Mouse (Mus musculus) stomach, embryonic 16.5 days (tissue): ENCODE data around the gene Skint10. TPM values are rescaled to one million over a fixed set of nuclear protein-coding genes. Genes with fewer than 3 reads are reported as not detected.

ENCODE experiments used
- ATAC-seq: fragments of 200-750 bp; cut with Nextera tagmentation; 2 replicates; pipeline ENCODE4 v1.8.0; 2017; ENCODE audit warnings: moderate number of reproducible peaks, moderate TSS enrichment; ENCODE audit not compliant: insufficient read depth, low FRiP score
- H3K27ac ChIP-seq: fragments of 300-500 bp; sonication (generic); 2 replicates; pipeline ENCODE4 v1.5.1; 2014; ENCODE audit warnings: low read length
- H3K27me3 ChIP-seq: fragments of 300-500 bp; sonication (generic); 2 replicates; pipeline ENCODE4 v1.6.1; 2014; ENCODE audit warnings: low read length, control low read depth, mixed read lengths; ENCODE audit not compliant: control insufficient read depth, insufficient read depth
- H3K36me3 ChIP-seq: fragments of 300-500 bp; sonication (generic); 2 replicates; pipeline ENCODE4 v1.6.1; 2014; ENCODE audit warnings: low read length; ENCODE audit not compliant: control insufficient read depth, insufficient read depth
- H3K4me1 ChIP-seq: fragments of 300-500 bp; sonication (generic); 2 replicates; pipeline ENCODE4 v1.6.1; 2014; ENCODE audit warnings: low read length, control low read depth, mixed read lengths; ENCODE audit not compliant: control insufficient read depth, insufficient read depth
- H3K4me2 ChIP-seq: fragments of 300-500 bp; sonication (generic); 2 replicates; pipeline ENCODE4 v1.6.1; 2014; ENCODE audit warnings: low read depth, low read length, mixed read lengths
- H3K4me3 ChIP-seq: fragments of 300-500 bp; sonication (generic); replicated peaks from 2 replicates; pipeline ENCODE4 v1.5.1; 2014; ENCODE audit warnings: mild to moderate bottlenecking, low read length
- H3K9ac ChIP-seq: fragments of 300-500 bp; sonication (generic); 2 replicates; pipeline ENCODE4 v1.6.1; 2014; ENCODE audit warnings: low read length
- H3K9me3 ChIP-seq: fragments of 300-500 bp; sonication (generic); replicated peaks from 2 replicates; pipeline ENCODE4 v1.6.1; 2016; ENCODE audit warnings: low read length, control low read depth; ENCODE audit not compliant: control insufficient read depth
- WGBS: fragments of 180-500 bp; shearing (Covaris S2); extraction: QIAGEN DNeasy Blood & Tissue Kit; methylation state at CpG from one replicate; pipeline ENCODE4 v1.1.7; 2014; 5-methylcytosine and 5-hydroxymethylcytosine counted together
- polyA plus RNA-seq: library from polyadenylated mRNA; unstranded; fragments of >200 nt; fragmentation: Nextera tagmentation; extraction: Ambion mirVana; gene quantifications from 2 replicates; pipeline ENCODE4 v1.2.1, GENCODE M21; 2015

Gene Skint10
- not detected in 2 replicates for polyA plus RNA-seq

DNA sequence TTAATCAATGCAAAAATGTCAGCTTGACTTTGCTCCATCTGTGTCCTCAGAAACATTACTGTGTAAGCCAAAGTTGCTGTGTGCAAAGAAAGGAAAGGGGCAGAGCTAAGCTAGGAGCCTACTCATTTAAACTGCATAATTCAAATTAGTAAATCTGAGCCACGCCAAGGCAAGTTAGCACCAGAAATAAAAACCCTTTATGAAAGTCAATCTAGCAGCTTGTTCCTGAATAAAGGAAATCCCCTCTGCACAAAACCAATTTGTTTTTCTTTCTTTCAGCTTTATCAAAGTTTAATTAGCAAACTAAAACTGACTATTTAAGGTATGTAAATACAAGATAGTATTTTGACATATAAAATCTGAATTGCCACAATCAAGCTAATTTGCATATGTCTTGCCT lies at the start of gene Skint10:
Skint10 (minus strand) TSS at position 101 of the 400 bp plus-strand sequence.
- H3K27ac ChIP-seq, result no peak within 1 kb of the TSS
- H3K36me3 ChIP-seq, result no peaks in the 10 kb centered on the region
- no peaks in the 10 kb centered on the region for H3K27me3 ChIP-seq
- H3K4me2 ChIP-seq, result no peak within 1 kb of the TSS
- no peaks in the 10 kb centered on the region for H3K4me1 ChIP-seq
- WGBS, result 83% methylated on average over 1 of the region's 1 CpGs
- H3K9ac ChIP-seq, result no peak within 1 kb of the TSS
- H3K9me3 ChIP-seq, result no peaks in the 10 kb centered on the region
- no peak within 1 kb of the TSS for H3K4me3 ChIP-seq
- ATAC-seq, result no peak

DNA sequence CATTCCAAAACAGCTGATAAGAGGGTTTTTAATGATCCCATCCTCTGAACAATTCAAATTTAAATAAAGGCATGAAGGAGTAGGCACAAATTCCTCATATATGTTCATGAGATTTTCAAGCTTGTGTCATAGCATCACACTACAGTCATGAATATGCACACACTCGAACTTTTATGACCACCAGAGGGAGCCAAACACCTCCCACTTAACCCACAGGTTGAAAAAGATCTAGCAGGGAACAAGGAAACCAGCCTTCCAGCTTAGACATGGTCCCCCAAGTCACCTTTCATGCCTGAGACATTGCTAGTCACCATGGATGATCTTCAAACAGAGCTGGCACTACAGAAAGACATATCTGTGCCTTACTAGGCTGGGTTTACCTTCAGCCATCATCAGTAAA lies 16.0 kb upstream of the Skint10 start:
- no peak overlapping the region for H3K4me2 ChIP-seq
- 0% methylated on average over 1 of the region's 1 CpGs for WGBS
- no peak overlapping the region for H3K4me3 ChIP-seq
- no peak for ATAC-seq
- H3K36me3 ChIP-seq, result no peaks in the 10 kb centered on the region
- H3K27me3 ChIP-seq, result no peaks in the 10 kb centered on the region
- H3K27ac ChIP-seq, result no peak overlapping the region
- no peaks in the 10 kb centered on the region for H3K4me1 ChIP-seq
- no peaks in the 10 kb centered on the region for H3K9me3 ChIP-seq
- no peak overlapping the region for H3K9ac ChIP-seq

Other genes starting within 250 kb of the Skint10 start
- not detected in 2 replicates for gene Skint2, start 217.7 kb downstream of the Skint10 start, polyA plus RNA-seq